Mouse (Mus musculus): ENCODE measurements around the gene Rps10. TPM values are rescaled to one million over a fixed set of nuclear protein-coding genes. Genes with fewer than 3 reads are reported as not detected.
"Not testable (repeated sequence)": the region's sequence is repeated elsewhere in the genome, so short reads cannot be mapped to it uniquely, and the experiment has no call there.

Gene Rps10
- polyA plus RNA-seq, 1 experiment = 1,233 TPM

DNA sequence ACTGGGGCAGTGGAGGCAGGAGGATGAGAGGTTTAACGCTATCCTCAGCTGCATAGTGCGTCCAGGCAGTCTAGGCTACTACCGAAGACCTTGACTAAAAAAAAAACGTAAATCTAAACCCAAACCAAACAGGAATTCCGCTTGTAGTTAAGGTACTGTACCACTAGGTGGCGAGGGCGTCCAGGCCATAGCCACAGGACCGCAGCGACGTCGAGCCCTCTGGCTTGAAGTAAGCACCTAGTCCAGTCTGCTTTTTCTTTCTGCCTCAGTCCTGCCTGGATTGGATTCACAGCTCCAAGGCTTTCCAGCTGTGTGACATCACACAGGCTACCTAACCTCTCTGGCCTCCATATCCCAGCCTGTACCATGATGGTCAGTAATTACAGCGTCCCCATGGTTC lies 13.7 kb upstream of the Rps10 start:
- no peak for DNase-seq (ENCODE audit: low read depth, low spot score)
- 6% methylated on average over 12 of the region's 12 CpGs for WGBS

GRCm38 (mm10) chr17:27645807-27646206 lies 9.3 kb upstream of the Rps10 start:
- 32% methylated on average over 7 of the region's 7 CpGs for WGBS
- DNase-seq (ENCODE audit: low read depth, low spot score) = no peak

- DNase-seq (ENCODE audit: low read depth, low spot score) = no peak
- 51% methylated on average over 2 of the region's 2 CpGs for WGBS
Measured at GRCm38 (mm10) chr17:27644572-27644971, 8.1 kb upstream of the Rps10 start.

- 79% methylated on average over 9 of the region's 9 CpGs for WGBS
- DNase-seq (ENCODE audit: low read depth, low spot score) = no peak
Measured at GRCm38 (mm10) chr17:27643756-27644155, 7.3 kb upstream of the Rps10 start.

GRCm38 (mm10) chr17:27643101-27643500 lies 6.6 kb upstream of the Rps10 start:
- DNase-seq (ENCODE audit: low read depth, low spot score) = no peak
- WGBS = 42% methylated on average over 6 of the region's 6 CpGs

GRCm38 (mm10) chr17:27642491-27643062 lies 6.1 kb upstream of the Rps10 start:
- WGBS = 26% methylated on average over 12 of the region's 12 CpGs
- no peak for DNase-seq (ENCODE audit: low read depth, low spot score)

- not testable (repeated sequence) for DNase-seq (ENCODE audit: low read depth, low spot score)
- WGBS = 88% methylated on average over 6 of the region's 6 CpGs
Measured at GRCm38 (mm10) chr17:27639851-27640250, 3.4 kb upstream of the Rps10 start.

DNA sequence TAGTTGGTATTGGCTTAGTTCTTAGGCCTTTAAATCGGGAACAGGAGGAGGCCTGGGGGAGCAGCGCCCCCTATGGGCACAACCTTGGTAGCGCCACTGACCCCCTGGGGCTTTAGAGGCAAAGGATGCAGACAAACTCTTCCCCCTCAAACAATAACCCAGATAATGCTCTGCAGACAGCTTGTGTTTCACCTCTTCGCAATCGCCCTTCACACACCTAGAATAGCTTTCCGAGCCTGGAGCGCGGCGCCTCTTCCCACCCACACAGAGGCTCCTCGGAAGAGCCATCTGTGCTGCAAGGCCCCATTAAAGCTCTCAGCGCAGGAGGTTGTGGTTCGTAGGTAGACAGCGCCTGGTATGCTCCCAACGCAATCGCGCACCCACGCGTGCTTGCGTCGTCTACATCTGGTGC lies 2.5 kb upstream of the Rps10 start:
- 79% methylated on average over 20 of the region's 20 CpGs for WGBS

GRCm38 (mm10) chr17:27637333-27637732 lies 864 bp upstream of the Rps10 start:
- no peak for DNase-seq (ENCODE audit: low read depth, low spot score)
- 76% methylated on average over 9 of the region's 9 CpGs for WGBS

More for the DNA sequence above, 2.5 kb upstream of the Rps10 start:
- DNase-seq (ENCODE audit: low read depth, low spot score) = no peak

DNA sequence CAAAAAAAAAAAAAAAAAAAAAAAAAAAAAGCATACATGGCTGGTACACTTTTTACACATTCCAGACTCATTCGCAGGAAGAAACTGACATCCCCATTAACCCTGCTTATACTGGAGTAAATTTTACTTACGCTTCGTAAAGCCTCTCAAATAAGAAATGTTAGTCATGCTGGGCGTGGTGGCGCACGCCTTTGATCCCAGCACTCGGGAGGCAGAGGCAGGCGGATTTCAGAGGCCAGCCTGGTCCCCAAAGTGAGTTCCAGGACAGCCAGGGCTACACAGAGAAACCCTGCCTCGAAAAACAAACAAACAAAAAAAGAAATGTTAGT lies 930 bp downstream of the Rps10 start:
- DNase-seq (ENCODE audit: low read depth, low spot score) = not testable (repeated sequence)
- 22% methylated on average over 9 of the region's 9 CpGs for WGBS

DNA sequence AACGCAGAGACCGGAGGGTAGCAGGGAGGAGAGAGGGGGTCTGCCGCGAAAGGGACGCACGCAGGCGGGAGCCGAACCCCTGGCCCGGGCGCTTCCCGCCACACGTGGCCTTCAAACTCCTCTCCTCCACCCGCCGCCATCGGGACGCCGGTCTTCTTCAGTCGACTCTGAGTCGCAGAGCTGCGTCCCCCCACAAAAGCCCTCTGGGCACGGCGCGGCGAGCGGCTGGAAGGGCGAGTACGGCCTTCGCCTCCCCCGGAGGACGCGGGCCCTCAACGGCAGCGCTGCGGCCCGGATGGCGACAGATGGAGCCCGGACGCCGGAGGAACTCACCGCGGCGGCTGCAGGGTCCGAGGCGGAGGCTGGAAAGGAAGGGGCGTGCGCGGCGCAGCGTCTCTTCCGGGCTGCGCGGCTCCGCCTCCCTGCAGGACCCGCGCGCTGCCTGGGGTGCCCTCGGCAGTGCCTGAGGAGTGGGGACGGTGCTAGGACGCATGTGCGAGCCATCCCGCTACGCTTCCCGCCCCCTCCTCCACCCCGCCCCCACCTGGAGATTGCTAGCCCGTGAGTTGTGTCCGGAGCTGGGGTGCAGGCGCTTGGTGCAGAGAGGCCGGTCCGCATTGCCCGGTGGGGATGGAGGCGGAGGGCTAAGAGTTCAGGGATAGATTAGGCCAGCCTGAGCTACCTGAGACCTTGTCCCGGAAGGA lies 1.4 kb downstream of the Rps10 start, which contains the start of gene RPS10-NUDT3:
RPS10-NUDT3 (minus strand) TSS at position 352 of the 704 bp plus-strand sequence.
- WGBS = under 1% methylated on average over 68 of the region's 72 CpGs

GRCm38 (mm10) chr17:27629249-27630020 lies 7.0 kb downstream of the Rps10 start:
- WGBS = 73% methylated on average over 2 of the region's 2 CpGs
- no peak for DNase-seq (ENCODE audit: low read depth, low spot score)

More for the DNA sequence above, 1.4 kb downstream of the Rps10 start, which contains the start of gene RPS10-NUDT3:
- no peak for DNase-seq (ENCODE audit: low read depth, low spot score)

GRCm38 (mm10) chr17:27628376-27628775 lies 8.1 kb downstream of the Rps10 start:
- 77% methylated on average over 8 of the region's 8 CpGs for WGBS
- no peak for DNase-seq (ENCODE audit: low read depth, low spot score)

DNA sequence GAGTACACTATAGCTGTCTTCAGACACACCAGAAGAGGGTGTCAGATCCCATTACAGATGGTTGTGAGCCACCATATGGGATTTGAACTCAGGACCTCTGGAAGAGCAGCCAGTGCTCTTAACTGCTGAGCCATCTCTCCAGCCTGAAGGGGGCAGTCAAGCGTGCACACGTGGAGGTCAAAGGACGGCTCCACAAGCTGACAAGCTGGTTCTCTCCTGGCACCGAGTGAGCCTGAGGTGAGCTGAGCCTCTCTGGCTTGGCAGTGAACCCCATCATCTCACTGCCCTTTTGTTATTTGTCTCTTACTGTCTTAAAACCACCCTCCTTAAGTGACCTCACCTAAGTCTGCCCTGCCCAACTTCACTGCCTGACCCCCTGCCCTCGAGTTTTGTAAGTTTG lies 9.0 kb downstream of the Rps10 start:
- no peak for DNase-seq (ENCODE audit: low read depth, low spot score)
- WGBS = 16% methylated on average over 5 of the region's 5 CpGs

GRCm38 (mm10) chr17:27626681-27627080 lies 9.8 kb downstream of the Rps10 start:
- 26% methylated on average over 5 of the region's 5 CpGs for WGBS
- DNase-seq (ENCODE audit: low read depth, low spot score) = no peak

- no peak for DNase-seq (ENCODE audit: low read depth, low spot score)
- WGBS = 42% methylated on average over 7 of the region's 7 CpGs
Measured at GRCm38 (mm10) chr17:27625455-27626251, 10.8 kb downstream of the Rps10 start.

DNA sequence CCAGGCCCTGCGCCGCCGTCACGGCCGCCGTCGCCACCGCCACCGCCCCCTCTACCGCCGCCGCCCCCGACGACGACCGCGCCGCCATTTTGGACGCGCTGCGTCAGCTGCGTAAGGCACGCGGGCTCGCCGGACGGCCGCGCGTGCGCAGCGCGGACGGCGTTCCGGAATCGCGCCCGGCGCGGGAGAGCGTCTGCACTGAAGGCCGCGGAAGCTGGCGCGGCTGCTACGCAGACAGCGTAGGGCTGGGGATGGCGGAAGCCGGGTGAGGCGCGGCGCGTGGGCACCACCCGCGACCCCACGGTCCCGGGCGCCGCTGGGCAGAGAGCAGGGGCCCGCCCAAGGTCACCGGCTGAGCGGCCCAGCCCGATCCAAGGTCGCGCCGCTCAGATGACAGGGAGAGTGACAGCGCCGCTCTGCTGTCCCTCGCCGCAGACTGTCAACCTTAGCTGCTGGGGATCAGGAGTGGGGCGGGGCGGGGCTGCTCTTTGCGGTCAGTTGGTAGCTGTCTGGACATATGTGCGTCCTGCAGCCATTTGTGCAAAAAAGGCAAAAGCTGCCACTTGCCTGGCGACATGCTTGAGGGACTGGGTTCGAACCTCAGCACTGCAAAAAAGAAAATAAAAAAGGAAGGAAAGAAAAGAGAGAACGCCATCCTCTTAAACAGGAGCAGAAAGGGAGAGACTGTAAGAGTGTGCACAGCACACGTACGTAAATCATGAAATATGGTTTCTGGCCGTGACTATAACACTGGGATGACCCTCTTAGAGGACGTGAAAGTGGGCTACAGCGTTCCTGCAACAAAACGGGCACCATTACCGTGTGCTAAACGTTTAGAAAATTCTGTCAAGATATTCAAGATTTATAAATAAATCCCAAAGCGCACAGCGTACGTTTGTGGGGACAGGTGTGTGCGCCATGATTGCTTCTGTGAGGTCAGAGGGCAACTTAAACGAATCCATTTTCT lies 12.8 kb downstream of the Rps10 start, which contains the start of gene Nudt3:
Nudt3 (minus strand) TSS at position 136 of the 967 bp plus-strand sequence.
- DNase-seq (ENCODE audit: low read depth, low spot score) = peak; percentile 63

GRCm38 (mm10) chr17:27622611-27623359 lies 13.7 kb downstream of the Rps10 start:
- WGBS = under 1% methylated on average over 77 of the region's 80 CpGs
- no peak for DNase-seq (ENCODE audit: low read depth, low spot score)

More for the DNA sequence above, 12.8 kb downstream of the Rps10 start, which contains the start of gene Nudt3:
- 5% methylated on average over 87 of the region's 91 CpGs for WGBS

Data from large intestine, adult 2 months (tissue).